Mouse (Mus musculus) spleen, adult 2 months (tissue): ENCODE data around the gene Xkr7.

Experiments used
- CTCF ChIP-seq: fragments of 200-500 bp; IDR thresholded peaks from 2 replicates; pipeline ENCODE4 v1.5.1; 2011; ENCODE audit warnings: mild to moderate bottlenecking, inconsistent platforms; ENCODE audit not compliant: insufficient read depth, insufficient read length, insufficient replicate concordance; ENCODE audit errors: extremely low read depth
- POLR2A ChIP-seq: fragments of 200-500 bp; IDR thresholded peaks from 2 replicates; pipeline ENCODE4 v1.6.1; 2011; ENCODE audit warnings: low read depth, low read length, inconsistent platforms

- no peak for TF ChIP-seq CTCF
- no peak for TF ChIP-seq POLR2A
Measured at GRCm38 (mm10) chr2:153083824-153084223, 52.2 kb downstream of the Xkr7 start.
